Comparison of ENCODE assay signal across 9 mouse cellular contexts in genomic region chr4:134287168-134287564, GRCm38 (mm10). TPM values are rescaled to one million over a fixed set of nuclear protein-coding genes. Genes with fewer than 3 reads are reported as not detected.
DNase-seq lines count a peak whose midpoint lies in the region; ATAC-seq and TF ChIP-seq lines count a peak whose summit lies in the region.
"Had no signal": no experiment of that assay in that cellular context is flagged by ENCODE, and none has a peak within 500 bp of the region (broad histone marks: within the 10 kb centered on the region; RNA-seq: fewer than 3 reads in every experiment).

No protein-coding gene starts in this region.

- H3K9me3 ChIP-seq in erythroblast, embryonic 14.5 days (ENCODE audit: control insufficient read depth, low read length) = no peaks in the 10 kb centered on the region
- H3K9me3 ChIP-seq in heart, embryonic 12.5 days (replicated peaks) = no peaks in the 10 kb centered on the region
- H3K9me3 ChIP-seq in kidney, embryonic 16.5 days (ENCODE audit: low read length) = no peaks in the 10 kb centered on the region

- TF ChIP-seq CTCF in liver, adult 2 months (IDR thresholded peaks at IDR 0.05; ENCODE audit: low read depth, low read length) = no peak

- WGBS in heart, embryonic 12.5 days = under 1% methylated on average over 57 of the region's 59 CpGs
- under 1% methylated on average over 51 of the region's 59 CpGs for WGBS in kidney, embryonic 16.5 days
- WGBS in liver, adult 2 months = 1% methylated on average over 51 of the region's 59 CpGs

- peaks cover 9% of the 10 kb centered on the region for H3K27me3 ChIP-seq in erythroblast, embryonic 14.5 days (ENCODE audit: control insufficient read depth)
- no peaks in the 10 kb centered on the region for H3K27me3 ChIP-seq in heart, embryonic 12.5 days (replicated peaks)
- H3K27me3 ChIP-seq in kidney, embryonic 16.5 days (ENCODE audit: insufficient read depth, low read length) = no peaks in the 10 kb centered on the region
- no peaks in the 10 kb centered on the region for H3K27me3 ChIP-seq in liver, adult 2 months (ENCODE audit: control insufficient read depth, insufficient read depth, low read length)

- peak overlapping the region; percentile 96 for H3K4me2 ChIP-seq in heart, embryonic 12.5 days
- peak overlapping the region; percentile 70 for H3K4me2 ChIP-seq in kidney, embryonic 16.5 days (replicated peaks; ENCODE audit: low read depth, low read length)

- peak overlapping the region; percentile 99 for H3K27ac ChIP-seq in heart, embryonic 12.5 days (ENCODE audit: poor library complexity, severe bottlenecking)
- H3K27ac ChIP-seq in kidney, embryonic 16.5 days (ENCODE audit: low read length) = peak overlapping the region; percentile 97
- H3K27ac ChIP-seq in liver, adult 2 months (replicated peaks; ENCODE audit: insufficient read depth, low read depth, low read length) = peak overlapping the region; percentile 87

- ATAC-seq in heart, embryonic 12.5 days (ENCODE audit: insufficient number of reproducible peaks, low FRiP score) = peak; percentile 93
- peak; percentile 97 for ATAC-seq in kidney, embryonic 16.5 days (ENCODE audit: low FRiP score, low TSS enrichment)
- ATAC-seq in monocyte, adult 5-6 weeks (replicated peaks; ENCODE audit: insufficient number of reproducible peaks, low FRiP score, low TSS enrichment, poor library complexity, severe bottlenecking) = peak; percentile 61

- peaks cover 34% of the 10 kb centered on the region for H3K36me3 ChIP-seq in erythroblast, embryonic 14.5 days (ENCODE audit: control insufficient read depth)
- peaks cover 20% of the 10 kb centered on the region for H3K36me3 ChIP-seq in heart, embryonic 12.5 days
- H3K36me3 ChIP-seq in kidney, embryonic 16.5 days (ENCODE audit: insufficient read depth, low read length) = peaks cover 15% of the 10 kb centered on the region
- peaks cover 13% of the 10 kb centered on the region; the same call in 1 of the 2 replicates for H3K36me3 ChIP-seq in liver, adult 2 months (ENCODE audit: control insufficient read depth, insufficient read depth, low read length)

- H3K4me1 ChIP-seq in erythroblast, embryonic 14.5 days (ENCODE audit: control insufficient read depth) = peaks cover 44% of the 10 kb centered on the region
- H3K4me1 ChIP-seq in heart, embryonic 12.5 days (replicated peaks) = peaks cover 36% of the 10 kb centered on the region
- H3K4me1 ChIP-seq in kidney, embryonic 16.5 days (ENCODE audit: insufficient read depth, low read length) = peaks cover 22% of the 10 kb centered on the region
- H3K4me1 ChIP-seq in liver, adult 2 months (ENCODE audit: control insufficient read depth, insufficient read depth, low read length) = peaks cover 11% of the 10 kb centered on the region

- TF ChIP-seq POLR2A in liver, adult 2 months (IDR thresholded peaks at IDR 0.05; ENCODE audit: extremely low read depth, insufficient read depth, low read length) = peak; percentile 59; the same call in 1 of the 2 replicates

- peak overlapping the region; percentile 97 for H3K9ac ChIP-seq in heart, embryonic 12.5 days
- peak overlapping the region; percentile 81 for H3K9ac ChIP-seq in kidney, embryonic 16.5 days (replicated peaks; ENCODE audit: low read length)
- peak overlapping the region; percentile 94 for H3K9ac ChIP-seq in liver, adult 2 months (ENCODE audit: low read depth, low read length)

- H3K79me2 ChIP-seq in liver, adult 2 months (ENCODE audit: control insufficient read depth, insufficient read depth, low read length) = peaks cover 4% of the 10 kb centered on the region; the same call in 1 of the 2 replicates

- peak overlapping the region; percentile 100 for H3K4me3 ChIP-seq in erythroblast, embryonic 14.5 days (replicated peaks)
- H3K4me3 ChIP-seq in heart, embryonic 12.5 days = peak overlapping the region; percentile 94
- H3K4me3 ChIP-seq in kidney, embryonic 16.5 days (ENCODE audit: low read length) = peak overlapping the region; percentile 72
- peak overlapping the region; percentile 99 for H3K4me3 ChIP-seq in liver, adult 2 months (ENCODE audit: insufficient read depth, low read depth, low read length)

- peak; percentile 97 for DNase-seq in CD4-positive, CD25-positive, alpha-beta regulatory T cell, adult 2 months (ENCODE audit: low read depth, low spot score)
- DNase-seq in brain, embryonic 18.5 days (ENCODE audit: low read depth, low spot score) = peak; percentile 84
- peak; percentile 56 for DNase-seq in liver, adult 2 months (ENCODE audit: extremely low read depth, low read depth, low spot score)
- peak; percentile 93 to 94 for DNase-seq in spleen, postnatal 36 days (ENCODE audit: low spot score in 2 of 2)

RNA-seq across cellular contexts. Expression of gene Pdik1l, which starts 0.5 kb away (rescaled TPM):
- 0.14 and 0.53 TPM in 2 replicates for polyA plus RNA-seq in erythroblast, embryonic 14.5 days (2012)
- polyA plus RNA-seq in heart, embryonic 12.5 days (2016; fragmentation: Nextera tagmentation; extraction: Ambion mirVana) = 14.9 and 18.1 TPM in 2 replicates
- 19.2 and 20.2 TPM in 2 replicates for polyA plus RNA-seq in kidney, embryonic 16.5 days (2015; fragmentation: Nextera tagmentation; extraction: Ambion mirVana)
- 7.4 and 7.8 TPM in 2 replicates for total RNA-seq in liver, adult 2 months (2014; rRNA removed)
- polyA plus RNA-seq in liver, adult 2 months (2012; rRNA removed) = 2.6 and 2.7 TPM in 2 replicates
- 14.7 to 25.2 TPM (median 21.5 TPM) in 3 replicates for total RNA-seq in monocyte, adult 5-6 weeks (2017)

RNA-seq across cellular contexts. Expression of gene Trim63, which starts 27.8 kb away (rescaled TPM):
- not detected in 2 replicates for polyA plus RNA-seq in erythroblast, embryonic 14.5 days (2012)
- polyA plus RNA-seq in heart, embryonic 12.5 days (2016; fragmentation: Nextera tagmentation; extraction: Ambion mirVana) = 90.7 and 93.9 TPM in 2 replicates
- 3.3 and 4.1 TPM in 2 replicates for polyA plus RNA-seq in kidney, embryonic 16.5 days (2015; fragmentation: Nextera tagmentation; extraction: Ambion mirVana)
- total RNA-seq in liver, adult 2 months (2014; rRNA removed) = 0.09 TPM in 1 of 2 replicates, not detected in the other
- not detected in 2 replicates for polyA plus RNA-seq in liver, adult 2 months (2012; rRNA removed)
- not detected in 3 replicates for total RNA-seq in monocyte, adult 5-6 weeks (2017)

RNA-seq across cellular contexts. Expression of gene Grrp1, which starts 33.3 kb away (rescaled TPM):
- 0.03 TPM in 1 of 2 replicates, not detected in the other for polyA plus RNA-seq in erythroblast, embryonic 14.5 days (2012)
- 4.5 TPM in 2 replicates for polyA plus RNA-seq in heart, embryonic 12.5 days (2016; fragmentation: Nextera tagmentation; extraction: Ambion mirVana)
- polyA plus RNA-seq in kidney, embryonic 16.5 days (2015; fragmentation: Nextera tagmentation; extraction: Ambion mirVana) = 12.2 and 12.8 TPM in 2 replicates
- total RNA-seq in liver, adult 2 months (2014; rRNA removed) = 0.13 and 0.28 TPM in 2 replicates
- polyA plus RNA-seq in liver, adult 2 months (2012; rRNA removed) = 0.27 and 0.29 TPM in 2 replicates
- not detected in 3 replicates for total RNA-seq in monocyte, adult 5-6 weeks (2017)

RNA-seq across cellular contexts. Expression of gene Gm30191, which starts 40.4 kb away (rescaled TPM):
- polyA plus RNA-seq in erythroblast, embryonic 14.5 days (2012) = 0.06 TPM in 1 of 2 replicates, not detected in the other
- not detected in 2 replicates for polyA plus RNA-seq in heart, embryonic 12.5 days (2016; fragmentation: Nextera tagmentation; extraction: Ambion mirVana)
- not detected in 2 replicates for polyA plus RNA-seq in kidney, embryonic 16.5 days (2015; fragmentation: Nextera tagmentation; extraction: Ambion mirVana)
- not detected in 2 replicates for total RNA-seq in liver, adult 2 months (2014; rRNA removed)
- polyA plus RNA-seq in liver, adult 2 months (2012; rRNA removed) = not detected in 2 replicates
- total RNA-seq in monocyte, adult 5-6 weeks (2017) = not detected in 3 replicates
- polyA plus RNA-seq: gonadal fat pad, adult 2 months had no signal

RNA-seq across cellular contexts. Expression of gene Zfp593, which starts 41.8 kb away (rescaled TPM):
- polyA plus RNA-seq in erythroblast, embryonic 14.5 days (2012) = 1.3 TPM in 2 replicates
- polyA plus RNA-seq in heart, embryonic 12.5 days (2016; fragmentation: Nextera tagmentation; extraction: Ambion mirVana) = 11.2 and 12.3 TPM in 2 replicates
- 15.0 and 15.8 TPM in 2 replicates for polyA plus RNA-seq in kidney, embryonic 16.5 days (2015; fragmentation: Nextera tagmentation; extraction: Ambion mirVana)
- 2.9 and 3.2 TPM in 2 replicates for total RNA-seq in liver, adult 2 months (2014; rRNA removed)
- polyA plus RNA-seq in liver, adult 2 months (2012; rRNA removed) = 4.6 and 6.8 TPM in 2 replicates
- total RNA-seq in monocyte, adult 5-6 weeks (2017) = 2.8 to 8.7 TPM (median 6.0 TPM) in 3 replicates

Comparison
In these comparisons a context has a peak if more than half of its experiments do, and no peak if none do; other contexts are left out.
1. Peak in every context shown above with its lines: DNase-seq, ATAC-seq, H3K4me3 ChIP-seq and H3K27ac ChIP-seq.
2. RNA of gene Trim63, which starts 27.8 kb away (polyA plus RNA-seq): 90.7 to 93.9 TPM in heart, embryonic 12.5 days; 3.3 to 4.1 TPM in kidney, embryonic 16.5 days, not detected in erythroblast, embryonic 14.5 days and not detected in liver, adult 2 months; every median in the first group is over 10 times any median in the second.